Mouse (Mus musculus): ENCODE results near the gene Gtsf1l. TPM values are rescaled to one million over a fixed set of nuclear protein-coding genes. Genes with fewer than 3 reads are reported as not detected.

Gtsf1l gene
- polyA plus RNA-seq, 1 experiment from 2014 or later: not detected

Small RNAs within 50 kb of the gene (microRNA-seq; reads per million reads assigned to microRNA genes)
- gene Gm22174 (not detected), gene Mir7003 (not detected)

Other genes with a start within 250 kb of the Gtsf1l start
- 266 and 279 TPM in 2 replicates for gene Srsf6, start 156.3 kb downstream of the Gtsf1l start, polyA plus RNA-seq (2016; fragmentation: Nextera tagmentation; extraction: Ambion mirVana)
- 0.11 and 0.82 TPM in 2 replicates for gene L3mbtl1, start 144.4 kb downstream of the Gtsf1l start, polyA plus RNA-seq (2016; fragmentation: Nextera tagmentation; extraction: Ambion mirVana)
- gene Sgk2, start 100.5 kb downstream of the Gtsf1l start, polyA plus RNA-seq (2016; fragmentation: Nextera tagmentation; extraction: Ambion mirVana): not detected in 2 replicates
- gene Ift52, start 70.5 kb downstream of the Gtsf1l start, polyA plus RNA-seq (2016; fragmentation: Nextera tagmentation; extraction: Ambion mirVana): 48.4 and 52.2 TPM in 2 replicates
- 41.5 and 44.1 TPM in 2 replicates for gene Mybl2, start 33.2 kb downstream of the Gtsf1l start, polyA plus RNA-seq (2016; fragmentation: Nextera tagmentation; extraction: Ambion mirVana)
- 27.2 and 31.6 TPM in 2 replicates for gene Tox2, start 115.3 kb upstream of the Gtsf1l start, polyA plus RNA-seq (2016; fragmentation: Nextera tagmentation; extraction: Ambion mirVana)

Data from forebrain, embryonic 12.5 days (tissue).